ENCODE assay signal across 8 mouse cellular contexts in genomic region chr9:44603454-44604289, GRCm38 (mm10). TPM values are rescaled to one million over a fixed set of nuclear protein-coding genes. Genes with fewer than 3 reads are reported as not detected.
DNase-seq lines count a peak whose midpoint lies in the region; ATAC-seq lines count a peak whose summit lies in the region.

No protein-coding gene starts in this region.

- peak overlapping the region; percentile 99 for H3K27ac ChIP-seq in embryonic facial prominence, embryonic 15.5 days (replicated peaks)
- H3K27ac ChIP-seq in heart, embryonic 16.5 days (ENCODE audit: low read length), result peak overlapping the region; percentile 100
- peak overlapping the region; percentile 98 for H3K27ac ChIP-seq in liver, embryonic 16.5 days (ENCODE audit: low read length)
- H3K27ac ChIP-seq in neural tube, embryonic 15.5 days (replicated peaks), result peak overlapping the region; percentile 100

- peak overlapping the region; percentile 99 for H3K4me3 ChIP-seq in embryonic facial prominence, embryonic 15.5 days (replicated peaks)
- peak overlapping the region; percentile 99 for H3K4me3 ChIP-seq in heart, embryonic 16.5 days (ENCODE audit: low read length)
- peak overlapping the region; percentile 99 for H3K4me3 ChIP-seq in liver, embryonic 16.5 days (ENCODE audit: low read depth, low read length)
- peak overlapping the region; percentile 98 for H3K4me3 ChIP-seq in neural tube, embryonic 15.5 days (replicated peaks)

- H3K9ac ChIP-seq in embryonic facial prominence, embryonic 15.5 days, result peak overlapping the region; percentile 100
- peak overlapping the region; percentile 100 for H3K9ac ChIP-seq in heart, embryonic 16.5 days (ENCODE audit: low read length)
- H3K9ac ChIP-seq in liver, embryonic 16.5 days (ENCODE audit: low read depth, low read length), result peak overlapping the region; percentile 100
- peak overlapping the region; percentile 100 for H3K9ac ChIP-seq in neural tube, embryonic 15.5 days (replicated peaks)

- H3K36me3 ChIP-seq in embryonic facial prominence, embryonic 15.5 days, result peaks cover 13% of the 10 kb centered on the region
- H3K36me3 ChIP-seq in heart, embryonic 16.5 days (ENCODE audit: control insufficient read depth, insufficient read depth), result peaks cover 7% of the 10 kb centered on the region; the same call in 1 of the 2 replicates
- H3K36me3 ChIP-seq in liver, embryonic 16.5 days (ENCODE audit: control insufficient read depth, insufficient read depth), result peaks cover 10% of the 10 kb centered on the region
- H3K36me3 ChIP-seq in neural tube, embryonic 15.5 days, result peaks cover 10% of the 10 kb centered on the region

- no peaks in the 10 kb centered on the region for H3K9me3 ChIP-seq in embryonic facial prominence, embryonic 15.5 days (replicated peaks)
- H3K9me3 ChIP-seq in heart, embryonic 16.5 days (replicated peaks; ENCODE audit: control insufficient read depth, low read length), result no peaks in the 10 kb centered on the region
- no peaks in the 10 kb centered on the region for H3K9me3 ChIP-seq in liver, embryonic 16.5 days (replicated peaks; ENCODE audit: control insufficient read depth, low read length)
- no peaks in the 10 kb centered on the region for H3K9me3 ChIP-seq in neural tube, embryonic 15.5 days (replicated peaks)

- under 1% methylated on average over 38 of the region's 38 CpGs for WGBS in embryonic facial prominence, embryonic 15.5 days
- WGBS in heart, embryonic 16.5 days, result under 1% methylated on average over 38 of the region's 38 CpGs
- WGBS in liver, embryonic 16.5 days (ENCODE audit: insufficient replicate concordance), result under 1% methylated on average over 38 of the region's 38 CpGs
- WGBS in neural tube, embryonic 15.5 days, result under 1% methylated on average over 38 of the region's 38 CpGs

- H3K27me3 ChIP-seq in embryonic facial prominence, embryonic 15.5 days, result no peaks in the 10 kb centered on the region
- H3K27me3 ChIP-seq in heart, embryonic 16.5 days (ENCODE audit: control insufficient read depth, insufficient read depth, low read length), result no peaks in the 10 kb centered on the region
- no peaks in the 10 kb centered on the region for H3K27me3 ChIP-seq in liver, embryonic 16.5 days (ENCODE audit: control insufficient read depth, insufficient read depth, low read depth, low read length)
- no peaks in the 10 kb centered on the region for H3K27me3 ChIP-seq in neural tube, embryonic 15.5 days (replicated peaks)

- peak; percentile 82 for ATAC-seq in embryonic facial prominence, embryonic 15.5 days (ENCODE audit: insufficient number of reproducible peaks, low FRiP score, low TSS enrichment, low read depth)
- peak; percentile 64 for ATAC-seq in heart, embryonic 16.5 days (replicated peaks; ENCODE audit: extremely low read depth, insufficient read depth, low FRiP score)
- ATAC-seq in liver, embryonic 16.5 days (ENCODE audit: low read depth), result peak; percentile 57
- ATAC-seq in neural tube, embryonic 15.5 days (ENCODE audit: low FRiP score), result peak; percentile 65

- peak; percentile 88 for DNase-seq in CD4-positive helper T cell, adult 2 months (ENCODE audit: low read depth, low spot score)
- peak; percentile 90 for DNase-seq in adipocyte (ENCODE audit: low spot score)
- peak; percentile 54 to 74 for DNase-seq in kidney, postnatal 25 days
- peak; percentile 68 for DNase-seq in thymus, postnatal 14 days

- peaks cover 31% of the 10 kb centered on the region for H3K4me1 ChIP-seq in embryonic facial prominence, embryonic 15.5 days
- H3K4me1 ChIP-seq in heart, embryonic 16.5 days (ENCODE audit: control insufficient read depth, insufficient read depth, low read length), result peaks cover 28% of the 10 kb centered on the region
- peaks cover 23% of the 10 kb centered on the region for H3K4me1 ChIP-seq in liver, embryonic 16.5 days (ENCODE audit: control insufficient read depth, low read depth, low read length)
- H3K4me1 ChIP-seq in neural tube, embryonic 15.5 days, result peaks cover 43% of the 10 kb centered on the region

- peak overlapping the region; percentile 77 for H3K4me2 ChIP-seq in embryonic facial prominence, embryonic 15.5 days (replicated peaks)
- H3K4me2 ChIP-seq in heart, embryonic 16.5 days (ENCODE audit: low read depth, low read length), result peak overlapping the region; percentile 82
- peak overlapping the region; percentile 73 for H3K4me2 ChIP-seq in liver, embryonic 16.5 days (ENCODE audit: low read depth, low read length)
- H3K4me2 ChIP-seq in neural tube, embryonic 15.5 days, result peak overlapping the region; percentile 95

RNA-seq across cellular contexts. Expression of gene Ddx6, which starts 1.0 kb away (rescaled TPM):
- 15.3 and 19.7 TPM in 2 replicates for polyA plus RNA-seq in embryonic facial prominence, embryonic 15.5 days (2015; fragmentation: Nextera tagmentation; extraction: Ambion mirVana)
- polyA plus RNA-seq in heart, embryonic 16.5 days (2015; fragmentation: Nextera tagmentation; extraction: Ambion mirVana), result 9.2 and 10.5 TPM in 2 replicates
- 4.5 and 5.5 TPM in 2 replicates for polyA plus RNA-seq in liver, embryonic 16.5 days (2015; fragmentation: Nextera tagmentation; extraction: Ambion mirVana)
- polyA plus RNA-seq in neural tube, embryonic 15.5 days (2015; fragmentation: Nextera tagmentation; extraction: Ambion mirVana), result 15.1 and 16.8 TPM in 2 replicates

RNA-seq across cellular contexts. Expression of gene Cxcr5, which starts 42.0 kb away (rescaled TPM):
- polyA plus RNA-seq in embryonic facial prominence, embryonic 15.5 days (2015; fragmentation: Nextera tagmentation; extraction: Ambion mirVana), result 0.29 and 0.49 TPM in 2 replicates
- polyA plus RNA-seq in heart, embryonic 16.5 days (2015; fragmentation: Nextera tagmentation; extraction: Ambion mirVana), result 0.17 and 0.35 TPM in 2 replicates
- polyA plus RNA-seq in liver, embryonic 16.5 days (2015; fragmentation: Nextera tagmentation; extraction: Ambion mirVana), result 0.14 TPM in 1 of 2 replicates, not detected in the other
- 0.26 TPM in 1 of 2 replicates, not detected in the other for polyA plus RNA-seq in neural tube, embryonic 15.5 days (2015; fragmentation: Nextera tagmentation; extraction: Ambion mirVana)

Comparison
In these comparisons a context has a peak if more than half of its experiments do, and no peak if none do; other contexts are left out.
1. Peak in every context shown above with its lines: DNase-seq, ATAC-seq, H3K4me3 ChIP-seq and H3K27ac ChIP-seq.